Comparison of ENCODE assay signal across 11 mouse cellular contexts in the genomic region with DNA sequence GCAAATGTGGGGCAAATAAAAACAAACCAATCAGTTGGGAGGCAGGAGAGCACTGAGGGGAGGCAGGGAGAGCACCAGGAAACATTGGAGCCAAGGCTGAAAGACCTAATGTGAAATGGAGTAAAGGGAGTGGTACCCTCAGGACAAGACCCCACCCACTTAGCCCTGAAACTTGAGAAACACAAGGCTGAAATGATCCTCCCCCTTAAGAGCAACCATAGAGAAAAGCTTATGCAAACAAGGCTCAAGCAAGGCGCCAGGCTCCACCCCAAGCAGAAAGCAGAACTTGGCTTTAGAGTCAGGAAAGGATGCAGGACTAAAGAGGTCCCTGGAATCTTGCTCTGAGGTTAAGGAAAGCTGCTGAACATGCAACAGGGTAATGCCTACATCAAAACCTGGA.
DNase-seq lines count a peak whose midpoint lies in the region; ATAC-seq and TF ChIP-seq lines count a peak whose summit lies in the region.
"Had no signal": no experiment of that assay in that cellular context is flagged by ENCODE, and none has a peak within 500 bp of the region (broad histone marks: within the 10 kb centered on the region; RNA-seq: fewer than 3 reads in every experiment).

No protein-coding gene starts in this region.

- no peak overlapping the region for H3K9ac ChIP-seq in heart, embryonic 12.5 days
- H3K9ac ChIP-seq in hindbrain, postnatal 0 days (replicated peaks; ENCODE audit: low read length): no peak overlapping the region
- H3K9ac ChIP-seq: liver, embryonic 13.5 days had no signal

- no peak overlapping the region for H3K4me2 ChIP-seq in heart, embryonic 12.5 days
- H3K4me2 ChIP-seq in hindbrain, postnatal 0 days (ENCODE audit: low read depth, low read length): no peak overlapping the region
- H3K4me2 ChIP-seq: liver, embryonic 13.5 days had no signal

- no peak overlapping the region for H3K4me3 ChIP-seq in heart, embryonic 12.5 days
- no peak overlapping the region for H3K4me3 ChIP-seq in kidney, adult 2 months (ENCODE audit: insufficient read depth, low read depth, low read length)
- H3K4me3 ChIP-seq in hindbrain, postnatal 0 days (ENCODE audit: low read length): no peak overlapping the region
- H3K4me3 ChIP-seq: liver, embryonic 13.5 days had no signal

- no peak for ATAC-seq in heart, embryonic 12.5 days (ENCODE audit: insufficient number of reproducible peaks, low FRiP score)
- ATAC-seq in hindbrain, postnatal 0 days: no peak

- H3K4me1 ChIP-seq in heart, embryonic 12.5 days (replicated peaks): peaks cover 28% of the 10 kb centered on the region
- H3K4me1 ChIP-seq in kidney, adult 2 months (ENCODE audit: control insufficient read depth, insufficient read depth, low read length): no peaks in the 10 kb centered on the region
- H3K4me1 ChIP-seq in hindbrain, postnatal 0 days (ENCODE audit: insufficient read depth, low read length): no peaks in the 10 kb centered on the region; the same call in 1 of the 2 replicates
- H3K4me1 ChIP-seq: liver, embryonic 13.5 days had no signal

- no peaks in the 10 kb centered on the region for H3K36me3 ChIP-seq in heart, embryonic 12.5 days
- H3K36me3 ChIP-seq in kidney, adult 2 months (ENCODE audit: control insufficient read depth, insufficient read depth, low read length): no peaks in the 10 kb centered on the region
- H3K36me3 ChIP-seq in hindbrain, postnatal 0 days (ENCODE audit: insufficient read depth, low read length): no peaks in the 10 kb centered on the region
- H3K36me3 ChIP-seq: liver, embryonic 13.5 days had no signal

- no peaks in the 10 kb centered on the region for H3K9me3 ChIP-seq in heart, embryonic 12.5 days (replicated peaks)
- no peaks in the 10 kb centered on the region for H3K9me3 ChIP-seq in hindbrain, postnatal 0 days (ENCODE audit: low read length)
- H3K9me3 ChIP-seq: liver, embryonic 13.5 days had no signal

- 18% methylated on average over 1 of the region's 1 CpGs for WGBS in heart, embryonic 12.5 days
- WGBS in kidney, adult 2 months: 48% methylated on average over 1 of the region's 1 CpGs
- 50% methylated on average over 1 of the region's 1 CpGs for WGBS in hindbrain, postnatal 0 days

- no peaks in the 10 kb centered on the region for H3K27me3 ChIP-seq in heart, embryonic 12.5 days (replicated peaks)
- no peaks in the 10 kb centered on the region for H3K27me3 ChIP-seq in kidney, adult 2 months (replicated peaks; ENCODE audit: control insufficient read depth, insufficient read depth, low read length)
- H3K27me3 ChIP-seq in hindbrain, postnatal 0 days (ENCODE audit: insufficient read depth, low read length): no peaks in the 10 kb centered on the region
- H3K27me3 ChIP-seq: liver, embryonic 13.5 days had no signal

- no peak overlapping the region for H3K27ac ChIP-seq in heart, embryonic 12.5 days (ENCODE audit: poor library complexity, severe bottlenecking)
- no peak overlapping the region for H3K27ac ChIP-seq in kidney, adult 2 months (ENCODE audit: insufficient read depth, low read depth, low read length)
- no peak overlapping the region for H3K27ac ChIP-seq in hindbrain, postnatal 0 days
- H3K27ac ChIP-seq: liver, embryonic 13.5 days had no signal

- DNase-seq in heart, adult 11 months: peak; percentile 93
- DNase-seq in embryo, embryonic 11.5 days (ENCODE audit: low read depth, low spot score): peak; percentile 14
- DNase-seq in kidney, adult 2 months: peak; percentile 28
- peak; percentile 22 for DNase-seq in lung, postnatal 10 days
- DNase-seq in hindbrain, postnatal 0 days (ENCODE audit: low spot score): no peak
- DNase-seq in layer of hippocampus, adult 8-10 months (ENCODE audit: low spot score in 2 of 2): no peak
- no peak for DNase-seq in layer of hippocampus, postnatal 25 days (ENCODE audit: extremely low spot score in 1 of 2, low spot score in 1 of 2)
- DNase-seq: B cell, adult 2 months; gastrocnemius, postnatal 25 days; liver, embryonic 13.5 days had no signal

- TF ChIP-seq POLR2A in kidney, adult 2 months (IDR thresholded peaks at IDR 0.05; ENCODE audit: low read depth, low read length): no peak

- no peak for TF ChIP-seq CTCF in kidney, adult 2 months (conservative IDR thresholded peaks at IDR 0.05; ENCODE audit: insufficient read depth, insufficient read length, low read depth, low read length)
- TF ChIP-seq CTCF in hindbrain, postnatal 0 days (IDR thresholded peaks at IDR 0.05; ENCODE audit: low read depth): no peak

Comparison
In these comparisons a context has a peak if more than half of its experiments do, and no peak if none do; other contexts are left out.
1. DNase-seq: peak in heart, adult 11 months (single experiment), embryo, embryonic 11.5 days (single experiment), kidney, adult 2 months (single experiment) and lung, postnatal 10 days (single experiment); none in hindbrain, postnatal 0 days (single experiment), layer of hippocampus, adult 8-10 months (0 of 2) and layer of hippocampus, postnatal 25 days (0 of 2).